Mouse (Mus musculus) left cerebral cortex, adult 9 months (tissue): Measurements from ENCODE around the gene Clpp.

Experiments used
- DNase-seq, 2 experiments: peaks; one replicate each; pipeline ENCODE4 v3.0.0; 2022; ENCODE audit warnings: low spot score in 2 of 2

The Clpp gene

DNA sequence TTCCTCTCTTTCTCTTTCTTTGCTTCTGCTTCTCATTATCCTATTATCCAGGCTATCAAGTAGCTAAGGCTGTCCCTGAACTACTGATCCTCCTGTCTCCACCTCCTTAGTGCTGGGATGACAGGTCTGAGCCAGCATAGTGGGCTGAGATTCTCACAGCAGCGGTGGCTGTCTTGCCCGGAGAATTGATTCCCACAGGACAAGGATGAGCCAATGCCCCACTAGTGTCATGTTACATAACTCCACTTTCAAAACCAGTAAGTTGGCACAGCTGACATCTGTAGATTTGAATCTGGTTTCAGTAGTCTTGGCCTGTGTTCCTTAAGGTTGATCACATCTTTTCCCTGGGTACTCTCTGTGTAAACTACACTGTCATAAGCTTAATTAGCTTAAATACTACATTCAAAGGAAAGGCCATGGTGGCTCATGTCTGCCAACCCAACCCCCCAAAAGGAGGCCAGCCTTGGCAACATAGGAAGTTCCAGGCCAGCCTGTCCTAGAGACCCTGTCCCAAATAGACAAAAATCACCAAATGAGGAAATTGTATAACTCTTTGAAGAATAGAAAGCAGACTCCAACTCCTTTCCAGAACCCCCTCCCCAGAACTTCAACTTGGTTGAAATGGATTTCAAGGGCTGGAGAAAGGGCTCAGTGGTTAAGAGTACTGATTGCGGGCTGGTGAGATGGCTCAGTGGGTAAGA lies 3.9 kb upstream of the Clpp start:
- DNase-seq = no peak

DNA sequence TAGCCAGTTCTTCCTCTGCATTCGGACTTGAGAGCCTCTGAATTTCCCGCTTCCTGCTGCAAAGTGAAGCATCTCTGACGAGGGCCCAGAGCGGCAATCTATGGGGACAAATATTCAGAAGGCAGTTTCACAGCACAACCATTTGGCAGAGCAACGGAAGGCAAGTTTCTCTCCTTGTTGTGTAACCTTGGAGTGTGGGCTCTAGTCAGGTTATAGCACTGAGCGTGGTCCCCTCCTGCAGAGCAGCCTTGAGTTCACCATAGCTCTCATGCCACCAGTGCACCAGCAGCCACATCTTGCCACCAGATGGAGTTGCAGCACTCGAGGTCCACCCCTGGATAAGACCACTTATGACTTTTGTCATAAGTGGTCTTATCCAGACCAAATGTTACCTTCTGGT lies 1.7 kb upstream of the Clpp start:
- no peak for DNase-seq

DNA sequence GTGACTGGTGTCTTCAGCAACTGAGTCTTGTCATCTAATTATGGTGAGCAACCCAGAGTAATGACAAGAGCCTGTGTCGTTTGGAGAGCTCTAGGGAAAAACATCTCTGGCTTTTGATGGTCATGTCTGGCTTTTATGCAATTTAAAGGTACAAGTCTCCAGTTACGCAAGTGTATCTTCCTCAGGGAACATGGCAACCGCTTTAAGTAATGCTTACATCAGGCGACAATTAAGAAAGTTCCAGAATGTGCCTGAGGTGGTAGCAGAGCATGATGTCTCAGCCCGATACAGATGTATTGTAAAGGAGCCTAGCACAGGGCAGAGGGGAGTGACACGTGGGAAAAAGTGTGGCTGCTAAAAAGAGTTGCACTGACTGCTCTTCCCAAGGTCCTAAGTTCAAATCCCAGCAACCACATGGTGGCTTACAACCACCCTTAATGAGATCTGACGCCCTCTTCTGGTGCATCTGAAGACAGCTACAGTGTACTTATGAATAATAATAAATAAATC lies 1.1 kb upstream of the Clpp start:
- DNase-seq = no peak

DNA sequence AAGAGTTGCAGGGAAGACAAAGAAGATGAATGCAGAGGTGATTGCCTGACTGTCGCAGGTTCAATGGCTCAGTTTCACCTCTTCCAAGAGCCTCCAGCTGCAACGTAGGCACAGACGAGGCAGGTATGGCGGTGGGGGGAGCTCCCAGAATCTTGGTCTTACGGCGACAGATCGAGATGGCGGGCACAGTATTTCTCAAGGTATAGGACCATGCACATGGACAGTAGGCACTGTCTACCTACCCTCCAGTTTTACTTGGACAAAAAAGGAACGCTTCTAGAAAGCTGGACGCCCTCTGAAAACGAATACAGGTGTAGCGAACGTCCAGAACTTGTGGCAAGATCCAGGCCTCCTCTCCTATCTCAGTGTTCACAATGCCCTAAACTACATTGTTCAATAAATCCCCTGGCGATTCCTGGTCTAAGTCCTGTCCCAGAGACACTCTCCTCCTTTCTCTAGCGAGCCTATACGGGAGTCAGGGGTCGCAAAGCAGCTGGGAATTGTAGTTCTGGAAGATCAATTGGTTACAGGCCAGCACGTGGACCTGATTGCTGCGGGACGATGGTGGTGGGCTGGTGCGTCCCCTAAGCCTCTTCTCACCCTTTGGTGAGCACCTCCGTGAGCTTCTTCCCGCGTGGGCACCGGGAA lies 514 bp upstream of the Clpp start:
- peak in 1 of 2 experiments; percentile 86 for DNase-seq

GRCm38 (mm10) chr17:56990966-56991365 lies 861 bp downstream of the Clpp start:
- DNase-seq = no peak

DNA sequence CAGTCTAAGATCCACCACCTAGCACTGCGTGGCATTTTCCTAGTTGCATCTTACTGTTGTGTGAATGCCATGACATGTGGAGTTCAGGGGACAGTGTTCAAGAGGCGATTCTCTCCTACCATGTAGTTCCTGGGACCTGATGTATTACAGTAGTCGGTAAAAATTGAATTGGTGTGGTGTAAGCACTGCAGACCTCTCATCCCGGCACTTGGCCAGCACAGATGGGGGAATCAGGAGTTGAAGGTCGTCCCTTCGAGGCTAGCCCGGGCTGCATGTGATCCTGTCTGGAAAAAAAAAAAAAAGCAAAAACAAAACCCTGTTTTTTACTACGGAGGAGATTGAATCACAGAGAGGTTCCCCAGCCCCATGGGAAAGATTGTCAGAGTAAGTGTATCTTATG lies 4.9 kb downstream of the Clpp start:
- DNase-seq = no peak

GRCm38 (mm10) chr17:56996506-56996905 lies 6.4 kb downstream of the Clpp start:
- DNase-seq = no peak

DNA sequence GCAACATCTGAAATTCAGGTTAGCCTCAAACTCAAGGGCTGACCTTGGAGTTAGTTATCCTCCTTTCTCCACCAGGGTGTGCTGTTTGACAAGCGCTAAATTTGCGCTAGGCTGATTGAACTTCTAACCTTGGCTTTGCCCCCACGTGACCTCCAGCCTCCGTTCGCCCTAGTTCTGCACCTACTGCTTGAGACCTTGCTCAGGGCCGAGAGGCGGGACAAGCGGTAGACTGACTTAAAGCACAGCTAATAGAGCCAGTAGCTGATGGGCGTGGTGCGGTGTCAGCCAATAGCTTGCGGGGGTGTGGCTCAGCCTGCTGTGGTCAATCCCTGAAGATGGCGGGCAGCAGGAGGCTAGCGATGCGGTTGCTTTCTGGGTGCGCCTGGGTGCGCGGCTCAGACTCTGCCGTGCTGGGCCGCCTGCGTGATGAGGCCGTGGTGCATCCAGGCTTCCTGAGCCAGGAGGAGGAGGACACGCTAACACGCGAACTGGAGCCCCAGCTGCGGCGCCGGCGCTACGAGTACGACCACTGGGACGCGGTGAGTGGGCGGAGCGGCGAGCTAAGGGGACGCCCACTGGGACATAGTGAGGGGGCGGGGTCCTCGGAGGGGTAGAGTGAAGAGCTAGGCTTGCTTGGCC lies 7.0 kb downstream of the Clpp start, which contains the start of gene Alkbh7:
Gene Alkbh7 (plus strand): TSS at position 311 of the 639 bp plus-strand sequence.
- DNase-seq = peak; percentile 94 to 96

- no peak for DNase-seq
Observed at GRCm38 (mm10) chr17:56999414-56999813, 9.3 kb downstream of the Clpp start.

DNA sequence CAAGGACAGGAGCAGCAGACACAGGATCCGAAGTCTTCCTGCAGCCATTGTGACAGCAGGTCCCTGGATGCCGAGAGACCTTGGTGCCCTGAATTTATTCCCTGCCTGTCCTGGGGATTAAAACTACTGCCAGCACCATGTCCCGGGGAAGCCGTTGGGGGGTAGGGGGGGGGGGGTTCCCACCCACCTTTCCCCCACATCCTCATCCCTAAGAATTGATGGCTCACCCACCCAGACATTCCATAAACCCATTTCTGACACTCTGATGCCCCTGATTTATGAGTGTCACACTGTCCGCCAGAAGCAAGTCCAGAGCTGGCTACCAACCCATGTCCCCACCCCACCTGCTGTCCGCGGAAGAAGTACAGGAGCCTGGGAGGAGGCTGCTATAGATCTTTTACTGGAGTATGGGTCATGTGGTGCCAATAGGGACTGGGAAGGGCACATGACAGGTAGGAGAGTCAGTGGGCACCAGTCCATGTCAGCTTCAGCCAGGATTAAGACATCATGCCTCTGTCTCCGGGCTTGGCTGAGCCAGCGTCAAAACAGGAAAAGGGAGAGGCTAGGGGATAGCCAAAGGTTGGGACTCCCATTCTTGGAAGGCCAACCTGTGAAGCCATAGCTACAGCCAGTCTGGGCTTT lies 10.0 kb downstream of the Clpp start, which contains the start of gene Pspn:
Gene Pspn (minus strand): TSS at position 51 of the 642 bp plus-strand sequence.
- no peak for DNase-seq

GRCm38 (mm10) chr17:57001228-57001627 lies 11.1 kb downstream of the Clpp start:
- DNase-seq = no peak

DNA sequence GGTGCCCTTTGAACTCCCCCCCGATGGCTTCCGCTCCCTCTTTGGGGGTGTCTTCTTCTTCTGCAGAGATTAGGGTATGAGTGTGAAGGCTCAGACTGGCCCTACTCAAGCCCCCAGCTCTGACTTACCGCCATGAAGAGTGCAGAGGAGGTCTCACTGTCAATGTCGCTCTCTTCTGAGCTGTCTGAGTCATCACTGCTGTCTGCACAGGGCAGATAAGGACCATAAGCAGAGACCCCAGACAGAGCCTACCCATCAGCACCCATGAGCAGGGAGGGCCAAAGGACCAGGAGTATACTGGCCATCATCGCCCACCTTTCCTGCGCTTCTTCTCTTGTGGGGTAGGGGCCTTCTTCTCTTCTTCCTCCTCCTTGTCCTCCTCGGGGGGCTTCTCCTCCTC lies 13.9 kb downstream of the Clpp start:
- DNase-seq = no peak

GRCm38 (mm10) chr17:57007137-57007905 lies 17.2 kb downstream of the Clpp start:
- no peak for DNase-seq

DNA sequence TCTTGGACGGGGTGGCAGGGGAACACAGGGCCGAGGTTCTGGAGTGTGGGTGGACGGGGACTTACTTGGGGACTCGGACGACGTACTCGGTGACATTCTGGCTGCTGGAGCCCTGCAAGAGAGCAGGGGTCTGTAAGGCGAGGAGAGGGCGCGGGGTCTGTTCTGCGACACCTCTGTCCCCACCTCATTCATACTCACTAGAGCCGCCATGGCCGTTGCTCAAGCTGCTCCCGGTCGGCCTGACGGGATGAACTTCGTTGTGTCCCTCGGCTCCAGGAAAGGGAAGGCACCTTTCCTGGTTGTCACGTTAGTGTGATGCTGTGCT lies 20.8 kb downstream of the Clpp start:
- DNase-seq = no peak

GRCm38 (mm10) chr17:57011236-57012141 lies 21.4 kb downstream of the Clpp start, which contains the start of the genes Gtf2f1 and Gm17949:
Gene Gtf2f1 (minus strand): TSS chr17:57011288.
Gene Gm17949 (plus strand): TSS chr17:57011469.
- DNase-seq = peak; percentile 93 to 96

- no peak for DNase-seq
Observed at GRCm38 (mm10) chr17:57012245-57012795, 22.2 kb downstream of the Clpp start.

- no peak for DNase-seq
Observed at GRCm38 (mm10) chr17:57019693-57020092, 29.6 kb downstream of the Clpp start.

GRCm38 (mm10) chr17:57020960-57021359 lies 30.9 kb downstream of the Clpp start:
- DNase-seq = no peak

DNA sequence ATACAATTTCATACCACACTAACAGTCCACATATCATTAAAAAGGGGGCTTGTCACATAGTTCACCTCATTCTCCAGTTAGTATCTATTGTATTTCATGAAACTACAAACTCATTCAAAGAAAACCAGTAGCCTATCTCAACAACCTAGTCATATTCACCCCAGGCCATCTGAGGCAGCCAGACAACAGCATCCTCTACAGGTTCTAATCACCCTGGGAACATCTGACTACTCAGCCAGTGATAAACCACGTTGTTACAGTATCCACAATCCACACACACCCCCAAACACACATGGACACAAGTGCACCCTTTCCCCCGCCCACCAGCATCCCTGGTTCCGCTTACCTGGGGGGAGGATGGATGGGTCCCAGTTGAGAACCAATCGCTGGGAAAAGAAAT lies 37.4 kb downstream of the Clpp start:
- no peak for DNase-seq

GRCm38 (mm10) chr17:57029691-57030090 lies 39.6 kb downstream of the Clpp start:
- DNase-seq = no peak
